Mouse (Mus musculus): Measurements from ENCODE around the gene C2cd3.
A peak's percentile ranks its signal among the peaks of the same experiment; 100 is the strongest.

Gene C2cd3

GRCm38 (mm10) chr7:100371495-100372451 is at the start of gene C2cd3, which contains the start of gene Ppme1:
Gene C2cd3, plus strand, starts transcription at chr7:100372233.
Gene Ppme1, minus strand, starts transcription at chr7:100372307.
- DNase-seq (ENCODE audit: low spot score): peak; percentile 99

- no peak for DNase-seq (ENCODE audit: low spot score)
These were observed 48.3 kb upstream of the C2cd3 start for GRCm38 (mm10) chr7:100323721-100324120.

- peak; percentile 50 for DNase-seq (ENCODE audit: low spot score)
These were observed 46.6 kb upstream of the C2cd3 start for GRCm38 (mm10) chr7:100325482-100325881.

GRCm38 (mm10) chr7:100327514-100327913 is 44.5 kb upstream of the C2cd3 start:
- DNase-seq (ENCODE audit: low spot score): no peak

GRCm38 (mm10) chr7:100328636-100329035 is 43.4 kb upstream of the C2cd3 start:
- DNase-seq (ENCODE audit: low spot score): no peak

GRCm38 (mm10) chr7:100331269-100331668 is 40.8 kb upstream of the C2cd3 start:
- no peak for DNase-seq (ENCODE audit: low spot score)

- DNase-seq (ENCODE audit: low spot score): no peak
These were observed 36.1 kb upstream of the C2cd3 start for GRCm38 (mm10) chr7:100335921-100336320.

- DNase-seq (ENCODE audit: low spot score): no peak
These were observed 17.0 kb upstream of the C2cd3 start for GRCm38 (mm10) chr7:100354984-100355383.

GRCm38 (mm10) chr7:100356324-100356723 is 15.7 kb upstream of the C2cd3 start:
- DNase-seq (ENCODE audit: low spot score): no peak

- no peak for DNase-seq (ENCODE audit: low spot score)
These were observed 15.3 kb upstream of the C2cd3 start for GRCm38 (mm10) chr7:100356768-100357167.

GRCm38 (mm10) chr7:100357856-100358255 is 14.2 kb upstream of the C2cd3 start:
- no peak for DNase-seq (ENCODE audit: low spot score)

GRCm38 (mm10) chr7:100363162-100363561 is 8.9 kb upstream of the C2cd3 start:
- no peak for DNase-seq (ENCODE audit: low spot score)

- DNase-seq (ENCODE audit: low spot score): no peak
These were observed 7.1 kb upstream of the C2cd3 start for GRCm38 (mm10) chr7:100364888-100365287.

GRCm38 (mm10) chr7:100372452-100372980 is 483 bp downstream of the C2cd3 start:
- no peak for DNase-seq (ENCODE audit: low spot score)

- DNase-seq (ENCODE audit: low spot score): no peak
These were observed 6.2 kb downstream of the C2cd3 start for GRCm38 (mm10) chr7:100378257-100378656.

GRCm38 (mm10) chr7:100381161-100381560 is 9.1 kb downstream of the C2cd3 start:
- DNase-seq (ENCODE audit: low spot score): no peak

- no peak for DNase-seq (ENCODE audit: low spot score)
These were observed 11.2 kb downstream of the C2cd3 start for GRCm38 (mm10) chr7:100383207-100383606.

GRCm38 (mm10) chr7:100388174-100388573 is 16.1 kb downstream of the C2cd3 start:
- DNase-seq (ENCODE audit: low spot score): no peak

- DNase-seq (ENCODE audit: low spot score): no peak
These were observed 18.1 kb downstream of the C2cd3 start for GRCm38 (mm10) chr7:100390166-100390565.

GRCm38 (mm10) chr7:100392265-100392664 is 20.2 kb downstream of the C2cd3 start:
- DNase-seq (ENCODE audit: low spot score): peak; percentile 38

- DNase-seq (ENCODE audit: low spot score): peak; percentile 25
These were observed 27.3 kb downstream of the C2cd3 start for GRCm38 (mm10) chr7:100399231-100399913.

- DNase-seq (ENCODE audit: low spot score): no peak
These were observed 29.0 kb downstream of the C2cd3 start for GRCm38 (mm10) chr7:100400899-100401539.

All from retina, embryonic 14.5 days (tissue).